Mouse (Mus musculus): ENCODE data around the gene Gm21994. TPM values are rescaled to one million over a fixed set of nuclear protein-coding genes. Genes with fewer than 3 reads are reported as not detected.
A peak's percentile ranks its signal among the peaks of the same experiment; 100 is the strongest.
"Not testable (repeated sequence)": the region's sequence is repeated elsewhere in the genome, so short reads cannot be mapped to it uniquely, and the experiment has no call there.

Gene Gm21994
- total RNA-seq (2017) = 37.0 to 57.8 TPM (median 40.0 TPM) in 3 replicates

GRCm38 (mm10) chr2:150255491-150255890, at the start of gene Gm21994:
TSS of gene Gm21994 (minus strand) at chr2:150255591.
- ATAC-seq (replicated peaks; ENCODE audit: insufficient number of reproducible peaks, low FRiP score, low TSS enrichment, poor library complexity, severe bottlenecking) = not testable (repeated sequence)

DNA sequence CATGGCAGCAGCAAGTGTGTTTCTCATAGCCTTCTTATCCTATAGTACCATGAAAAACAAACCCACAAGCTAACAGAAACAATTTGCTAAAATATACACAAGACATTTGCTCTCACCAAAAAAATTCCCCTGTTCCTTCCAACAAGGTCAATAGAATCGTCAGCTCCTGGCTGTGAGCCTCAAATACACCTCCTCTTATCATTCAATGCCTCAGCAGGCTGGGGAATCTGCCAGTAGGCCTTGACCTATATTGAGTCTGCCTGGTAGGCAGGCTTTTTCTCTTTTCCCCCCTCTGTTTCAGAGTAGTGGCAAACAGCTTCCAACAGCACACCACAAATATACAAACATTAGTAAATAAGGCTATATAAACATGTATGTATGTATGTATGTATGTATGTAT, 43.7 kb upstream of the Gm21994 start:
- no peak for ATAC-seq (replicated peaks; ENCODE audit: insufficient number of reproducible peaks, low FRiP score, low TSS enrichment, poor library complexity, severe bottlenecking)

- no peak for ATAC-seq (replicated peaks; ENCODE audit: insufficient number of reproducible peaks, low FRiP score, low TSS enrichment, poor library complexity, severe bottlenecking)
These were observed 38.3 kb upstream of the Gm21994 start for GRCm38 (mm10) chr2:150293669-150294068.

DNA sequence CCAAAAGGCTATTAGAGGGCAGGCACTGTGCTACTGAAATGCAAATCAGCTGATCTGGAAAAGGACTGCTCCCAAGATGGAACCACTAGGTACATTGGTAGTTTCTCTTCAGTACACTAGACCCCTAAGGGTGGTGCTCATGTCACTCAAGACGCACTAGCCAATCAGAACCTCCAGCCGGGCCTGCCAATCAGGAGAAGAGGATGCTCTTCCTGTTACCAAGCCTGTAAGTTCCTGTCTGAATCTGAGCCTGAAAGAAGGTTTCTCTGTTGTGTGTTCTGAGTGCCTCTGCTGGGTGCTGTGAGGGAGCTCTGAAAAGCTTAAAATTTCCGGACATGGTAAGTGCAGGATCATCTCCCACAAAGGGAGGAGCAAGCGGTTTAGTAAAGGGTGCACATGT, 1.9 kb upstream of the Gm21994 start, which contains the start of gene Gm14124:
Gm14124 (plus strand) TSS at position 227 of the 400 bp plus-strand sequence.
- not testable (repeated sequence) for ATAC-seq (replicated peaks; ENCODE audit: insufficient number of reproducible peaks, low FRiP score, low TSS enrichment, poor library complexity, severe bottlenecking)

DNA sequence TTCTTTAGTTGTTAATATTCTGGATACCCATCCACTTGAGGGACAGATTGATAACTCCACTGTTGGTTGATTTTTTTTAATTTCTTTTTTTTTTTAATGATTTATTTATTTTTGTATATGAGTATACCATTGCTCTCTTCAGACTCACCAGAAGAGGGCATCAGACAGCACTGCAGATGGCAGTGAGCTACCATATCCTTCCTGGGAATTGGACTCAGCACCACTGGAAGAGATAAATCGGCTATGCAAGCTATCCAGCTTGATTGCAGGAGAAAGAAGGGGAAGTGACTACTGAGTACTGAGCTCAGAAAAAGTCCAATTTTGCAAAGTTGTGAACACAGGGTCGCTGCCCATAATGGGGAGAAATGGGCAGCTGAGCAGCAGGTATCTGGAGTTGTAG, 1.5 kb upstream of the Gm21994 start:
- ATAC-seq (replicated peaks; ENCODE audit: insufficient number of reproducible peaks, low FRiP score, low TSS enrichment, poor library complexity, severe bottlenecking) = not testable (repeated sequence)

- ATAC-seq (replicated peaks; ENCODE audit: insufficient number of reproducible peaks, low FRiP score, low TSS enrichment, poor library complexity, severe bottlenecking) = no peak
These were observed 12.2 kb downstream of the Gm21994 start for GRCm38 (mm10) chr2:150243211-150243610.

DNA sequence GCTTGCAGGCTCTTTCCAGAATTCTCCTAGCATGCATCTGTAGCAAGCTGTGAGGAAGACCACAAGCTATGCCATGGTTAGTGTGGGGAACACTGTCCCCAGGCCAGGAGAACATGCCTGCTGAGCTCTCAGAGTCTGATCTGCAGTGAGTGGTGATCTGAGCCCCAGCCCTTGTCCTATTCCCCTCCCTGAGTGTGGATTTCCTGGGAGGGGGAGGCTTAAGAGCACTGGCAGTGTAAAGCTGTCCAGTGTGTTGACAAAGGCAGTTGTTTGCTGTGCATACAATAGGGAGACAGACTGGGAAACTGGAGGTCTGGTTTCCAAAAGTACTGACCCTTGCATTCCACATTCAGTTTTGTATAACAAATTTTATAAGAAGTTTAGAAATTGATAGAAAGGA, 32.1 kb downstream of the Gm21994 start:
- ATAC-seq (replicated peaks; ENCODE audit: insufficient number of reproducible peaks, low FRiP score, low TSS enrichment, poor library complexity, severe bottlenecking) = not testable (repeated sequence)

- ATAC-seq (replicated peaks; ENCODE audit: insufficient number of reproducible peaks, low FRiP score, low TSS enrichment, poor library complexity, severe bottlenecking) = 0 out of 2 replicates have a peak, but pooled peaks have one; percentile 13
These were observed 37.0 kb downstream of the Gm21994 start for GRCm38 (mm10) chr2:150218363-150218725.

- ATAC-seq (replicated peaks; ENCODE audit: insufficient number of reproducible peaks, low FRiP score, low TSS enrichment, poor library complexity, severe bottlenecking) = peak; percentile 77
These were observed 37.6 kb downstream of the Gm21994 start, which contains the start of gene Zfp937 for GRCm38 (mm10) chr2:150217600-150218362. TSS of gene Zfp937 (plus strand) at chr2:150218073.

Other genes with a start within 250 kb of the Gm21994 start
- gene Zfp120, start 118.9 kb downstream of the Gm21994 start, total RNA-seq (2017) = 31.8 to 42.2 TPM (median 41.0 TPM) in 3 replicates
- gene Gm10770, start 75.9 kb downstream of the Gm21994 start, total RNA-seq (2017) = not detected in 3 replicates
- 0.87 TPM in 1 of 3 replicates, not detected in the others for gene Gm14139, start 73.8 kb downstream of the Gm21994 start, total RNA-seq (2017)
- gene Zfp937, start 37.5 kb downstream of the Gm21994 start, total RNA-seq (2017) = 8.0 to 15.1 TPM (median 8.4 TPM) in 3 replicates
- gene Gm14124, start 1.9 kb upstream of the Gm21994 start, total RNA-seq (2017) = 0.43 to 1.2 TPM (median 0.48 TPM) in 3 replicates
- 47.4 to 84.0 TPM (median 51.7 TPM) in 3 replicates for gene Gm10130, start 68.1 kb upstream of the Gm21994 start, total RNA-seq (2017)
- 9.1 to 22.8 TPM (median 20.7 TPM) in 3 replicates for gene 3300002I08Rik, start 107.2 kb upstream of the Gm21994 start, total RNA-seq (2017)
- gene Zfp442, start 195.9 kb upstream of the Gm21994 start, total RNA-seq (2017) = 8.5 to 17.2 TPM (median 8.9 TPM) in 3 replicates
- 0.39 TPM in 1 of 3 replicates, not detected in the others for gene Zfp345, start 229.5 kb upstream of the Gm21994 start, total RNA-seq (2017)

All from monocyte, adult 5-6 weeks (primary cell).